Comparison of ENCODE assay signal across 8 mouse cellular contexts in genomic region chr13:63901303-63901713, GRCm38 (mm10).
DNase-seq lines count a peak whose midpoint lies in the region; TF ChIP-seq lines count a peak whose summit lies in the region.

No protein-coding gene starts in this region.

- TF ChIP-seq CTCF in left cerebral cortex, adult 2 months (IDR thresholded peaks at IDR 0.05), result peak; percentile 52

- H3K9me3 ChIP-seq in hindbrain, embryonic 10.5 days, result no peaks in the 10 kb centered on the region

- H3K27ac ChIP-seq in hindbrain, embryonic 10.5 days, result peak overlapping the region; percentile 76
- H3K27ac ChIP-seq in left cerebral cortex, adult 2 months, result peak overlapping the region; percentile 76

- peak; percentile 61 for DNase-seq in adrenal gland, postnatal 10 days
- DNase-seq in cerebellum, postnatal 36 days, result peak; percentile 59 to 63
- DNase-seq in frontal cortex, postnatal 14 days (ENCODE audit: low spot score in 2 of 2), result peak; percentile 42 to 61
- peak; percentile 73 for DNase-seq in hindbrain, embryonic 10.5 days (ENCODE audit: low spot score)
- peak; percentile 64 to 78 for DNase-seq in left cerebral cortex, adult 2 months (ENCODE audit: extremely low spot score in 1 of 2, low spot score in 2 of 2)
- peak; percentile 83 to 89 for DNase-seq in lung, postnatal 4 days
- peak; percentile 70 for DNase-seq in right cerebral cortex, adult 18-20 months
- no peak for DNase-seq in T-cell, adult 2 months (ENCODE audit: low spot score)

- intact Hi-C loops in left cerebral cortex, adult 2 months (cut with DNase I), result loop anchor here (2.0 to 5.0 kb wide), 2 partner anchors 121 to 135 kb away; no protein-coding TSS in a partner anchor

- peak overlapping the region; percentile 42 for H3K4me3 ChIP-seq in hindbrain, embryonic 10.5 days
- peak overlapping the region; percentile 38 for H3K4me3 ChIP-seq in left cerebral cortex, adult 2 months

- peaks cover 3% of the 10 kb centered on the region for H3K36me3 ChIP-seq in hindbrain, embryonic 10.5 days

- peaks cover 38% of the 10 kb centered on the region for H3K27me3 ChIP-seq in hindbrain, embryonic 10.5 days (ENCODE audit: insufficient read depth, poor library complexity, severe bottlenecking)

- 1% methylated on average over 17 of the region's 17 CpGs for WGBS in hindbrain, embryonic 10.5 days

- H3K4me1 ChIP-seq in hindbrain, embryonic 10.5 days (replicated peaks), result peaks cover 19% of the 10 kb centered on the region
